Comparison of ENCODE assay signal across 8 mouse cellular contexts in the genomic region with DNA sequence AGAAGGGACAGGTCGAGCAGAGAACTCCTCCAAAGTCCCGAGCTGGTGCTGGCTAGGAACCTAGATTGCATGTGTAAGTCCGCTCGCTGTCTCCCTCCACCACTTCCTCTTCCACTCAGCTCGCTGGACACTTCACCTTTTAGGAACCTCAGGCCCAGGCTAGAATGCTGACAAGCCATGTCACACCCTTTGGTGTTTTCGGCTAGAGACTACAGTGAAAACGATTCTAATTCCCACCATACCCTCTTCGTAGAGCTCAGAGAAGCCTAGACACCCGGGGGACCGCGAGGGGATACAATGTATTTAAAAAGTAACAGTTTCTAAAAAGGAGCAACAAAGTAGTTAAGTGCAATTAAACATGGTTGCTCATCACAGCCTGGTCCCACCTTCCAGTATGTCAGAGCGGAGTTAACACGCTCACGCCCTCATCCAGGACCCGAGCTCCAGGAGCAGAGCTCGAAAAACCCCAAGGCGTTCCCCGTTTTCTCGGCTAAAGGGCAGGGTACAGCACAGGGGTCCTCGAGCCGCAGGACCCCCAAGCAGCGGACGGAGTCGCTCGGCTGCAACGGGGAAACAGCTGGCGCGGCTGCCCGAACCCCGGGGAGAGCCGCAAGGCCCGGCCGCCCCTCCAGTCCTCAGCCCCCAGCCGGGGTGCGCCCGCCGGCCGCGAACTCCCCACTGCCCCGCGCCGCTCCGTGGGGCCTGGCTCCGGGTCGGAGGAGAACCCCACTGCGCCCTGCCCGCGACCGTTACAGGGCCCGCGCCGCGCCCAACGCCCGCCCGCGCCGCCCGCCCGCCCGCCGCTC. TPM values are rescaled to one million over a fixed set of nuclear protein-coding genes. Genes with fewer than 3 reads are reported as not detected.
DNase-seq lines count a peak whose midpoint lies in the region; ATAC-seq and TF ChIP-seq lines count a peak whose summit lies in the region.

No protein-coding gene starts in this region.

- peak overlapping the region; percentile 85 for H3K27ac ChIP-seq in limb, embryonic 12.5 days
- H3K27ac ChIP-seq in midbrain, embryonic 11.5 days (ENCODE audit: low read depth, low read length), result peak overlapping the region; percentile 40; the same call in 1 of the 2 replicates
- peak overlapping the region; percentile 94 for H3K27ac ChIP-seq in stomach, postnatal 0 days (replicated peaks)

- peak; percentile 12 to 25 for DNase-seq in cerebellum, postnatal 10 days
- DNase-seq in cerebellum, postnatal 36 days, result no peak
- DNase-seq in CD4-positive helper T cell, adult 2 months (ENCODE audit: low read depth, low spot score), result peak; percentile 27
- DNase-seq in embryo, embryonic 10.5 days (ENCODE audit: low spot score), result peak; percentile 33
- DNase-seq in heart, postnatal 4 days, result peak; percentile 16
- peak; percentile 88 for DNase-seq in midbrain, embryonic 11.5 days (ENCODE audit: low spot score, missing footprints)
- DNase-seq in stomach, postnatal 0 days (ENCODE audit: low spot score), result peak; percentile 40

- no peaks in the 10 kb centered on the region for H3K27me3 ChIP-seq in limb, embryonic 12.5 days
- no peaks in the 10 kb centered on the region for H3K27me3 ChIP-seq in midbrain, embryonic 11.5 days (ENCODE audit: control insufficient read depth, insufficient read depth, low read length)
- H3K27me3 ChIP-seq in stomach, postnatal 0 days (ENCODE audit: control insufficient read depth, insufficient read depth, low read length), result no peaks in the 10 kb centered on the region

- H3K9ac ChIP-seq in limb, embryonic 12.5 days (replicated peaks), result peak overlapping the region; percentile 98
- peak overlapping the region; percentile 96 for H3K9ac ChIP-seq in midbrain, embryonic 11.5 days (ENCODE audit: low read length)
- H3K9ac ChIP-seq in stomach, postnatal 0 days (ENCODE audit: low read length), result peak overlapping the region; percentile 99

- peaks cover 14% of the 10 kb centered on the region for H3K4me1 ChIP-seq in limb, embryonic 12.5 days (replicated peaks)
- peaks cover 8% of the 10 kb centered on the region for H3K4me1 ChIP-seq in midbrain, embryonic 11.5 days (ENCODE audit: control insufficient read depth, insufficient read depth, low read length)
- H3K4me1 ChIP-seq in stomach, postnatal 0 days (replicated peaks; ENCODE audit: control insufficient read depth, insufficient read depth), result no peaks in the 10 kb centered on the region

- no peak for TF ChIP-seq EP300 in stomach, postnatal 0 days (optimal IDR thresholded peaks at IDR 0.05)

- H3K4me2 ChIP-seq in limb, embryonic 12.5 days, result peak overlapping the region; percentile 94
- H3K4me2 ChIP-seq in midbrain, embryonic 11.5 days, result peak overlapping the region; percentile 77
- peak overlapping the region; percentile 68 for H3K4me2 ChIP-seq in stomach, postnatal 0 days (replicated peaks; ENCODE audit: low read depth)

- peak; percentile 61; the same call in 1 of the 2 replicates for ATAC-seq in limb, embryonic 12.5 days (ENCODE audit: insufficient number of reproducible peaks, insufficient read depth, low FRiP score, low TSS enrichment, low read depth)
- ATAC-seq in midbrain, embryonic 11.5 days (ENCODE audit: low FRiP score), result peak; percentile 81
- peak; percentile 69 for ATAC-seq in stomach, postnatal 0 days (ENCODE audit: low FRiP score, low TSS enrichment)

- no peak for TF ChIP-seq CTCF in stomach, postnatal 0 days (IDR thresholded peaks at IDR 0.05; ENCODE audit: low read depth)

- WGBS in limb, embryonic 12.5 days, result 1% methylated on average over 59 of the region's 62 CpGs
- WGBS in midbrain, embryonic 11.5 days, result 2% methylated on average over 58 of the region's 62 CpGs
- under 1% methylated on average over 41 of the region's 62 CpGs for WGBS in stomach, postnatal 0 days

- H3K9me3 ChIP-seq in limb, embryonic 12.5 days, result no peaks in the 10 kb centered on the region
- no peaks in the 10 kb centered on the region for H3K9me3 ChIP-seq in midbrain, embryonic 11.5 days (ENCODE audit: control insufficient read depth, low read length)
- no peaks in the 10 kb centered on the region for H3K9me3 ChIP-seq in stomach, postnatal 0 days (ENCODE audit: control insufficient read depth, low read length)

- H3K36me3 ChIP-seq in limb, embryonic 12.5 days, result no peaks in the 10 kb centered on the region
- H3K36me3 ChIP-seq in midbrain, embryonic 11.5 days (ENCODE audit: control insufficient read depth, insufficient read depth, low read length), result no peaks in the 10 kb centered on the region
- no peaks in the 10 kb centered on the region for H3K36me3 ChIP-seq in stomach, postnatal 0 days (ENCODE audit: control insufficient read depth, insufficient read depth, low read length)

- H3K4me3 ChIP-seq in limb, embryonic 12.5 days (replicated peaks), result peak overlapping the region; percentile 99
- peak overlapping the region; percentile 99 for H3K4me3 ChIP-seq in midbrain, embryonic 11.5 days (ENCODE audit: low read depth, low read length)
- H3K4me3 ChIP-seq in stomach, postnatal 0 days (ENCODE audit: low read depth, low read length), result peak overlapping the region; percentile 99

RNA-seq across cellular contexts. Expression of a gene that starts 0.6 kb away (rescaled TPM):
- 10 to 100 TPM; 38.4 to 38.5 TPM for total RNA-seq in heart, postnatal 4 days (2021)
- 40.6 and 45.3 TPM in 2 replicates for polyA plus RNA-seq in limb, embryonic 12.5 days (2016; fragmentation: Nextera tagmentation; extraction: Ambion mirVana)
- 42.8 and 43.6 TPM in 2 replicates for polyA plus RNA-seq in midbrain, embryonic 11.5 days (2014; fragmentation: Nextera tagmentation; extraction: Ambion mirVana)
- 21.5 and 22.9 TPM in 2 replicates for polyA plus RNA-seq in stomach, postnatal 0 days (2015; fragmentation: Nextera tagmentation; extraction: Ambion mirVana)

RNA-seq across cellular contexts. Expression of a gene that starts 32.3 kb away (rescaled TPM):
- 100 to 1,000 TPM; 395 to 405 TPM for total RNA-seq in heart, postnatal 4 days (2021)
- 442 and 453 TPM in 2 replicates for polyA plus RNA-seq in limb, embryonic 12.5 days (2016; fragmentation: Nextera tagmentation; extraction: Ambion mirVana)
- polyA plus RNA-seq in midbrain, embryonic 11.5 days (2014; fragmentation: Nextera tagmentation; extraction: Ambion mirVana), result 333 and 390 TPM in 2 replicates
- 369 and 402 TPM in 2 replicates for polyA plus RNA-seq in stomach, postnatal 0 days (2015; fragmentation: Nextera tagmentation; extraction: Ambion mirVana)

RNA-seq across cellular contexts. Expression of a gene that starts 33.9 kb away (rescaled TPM):
- 10 to 100 TPM; 17.1 to 18.3 TPM for total RNA-seq in heart, postnatal 4 days (2021)
- 64.9 and 69.6 TPM in 2 replicates for polyA plus RNA-seq in limb, embryonic 12.5 days (2016; fragmentation: Nextera tagmentation; extraction: Ambion mirVana)
- polyA plus RNA-seq in midbrain, embryonic 11.5 days (2014; fragmentation: Nextera tagmentation; extraction: Ambion mirVana), result 64.8 and 65.8 TPM in 2 replicates
- 40.1 and 40.7 TPM in 2 replicates for polyA plus RNA-seq in stomach, postnatal 0 days (2015; fragmentation: Nextera tagmentation; extraction: Ambion mirVana)

RNA-seq across cellular contexts. Expression of a gene that starts 48.5 kb away (rescaled TPM):
- total RNA-seq in heart, postnatal 4 days (2021), result 10 to 100 TPM; 46.3 to 46.9 TPM
- 126 and 127 TPM in 2 replicates for polyA plus RNA-seq in limb, embryonic 12.5 days (2016; fragmentation: Nextera tagmentation; extraction: Ambion mirVana)
- 136 and 144 TPM in 2 replicates for polyA plus RNA-seq in midbrain, embryonic 11.5 days (2014; fragmentation: Nextera tagmentation; extraction: Ambion mirVana)
- 88.6 and 89.6 TPM in 2 replicates for polyA plus RNA-seq in stomach, postnatal 0 days (2015; fragmentation: Nextera tagmentation; extraction: Ambion mirVana)

RNA-seq across cellular contexts. Expression of a gene that starts 57.4 kb away (rescaled TPM):
- total RNA-seq in heart, postnatal 4 days (2021), result 1 to 10 TPM; 7.6 to 9.8 TPM
- polyA plus RNA-seq in limb, embryonic 12.5 days (2016; fragmentation: Nextera tagmentation; extraction: Ambion mirVana), result 32.1 and 33.3 TPM in 2 replicates
- polyA plus RNA-seq in midbrain, embryonic 11.5 days (2014; fragmentation: Nextera tagmentation; extraction: Ambion mirVana), result 25.6 and 27.0 TPM in 2 replicates
- polyA plus RNA-seq in stomach, postnatal 0 days (2015; fragmentation: Nextera tagmentation; extraction: Ambion mirVana), result 161 and 166 TPM in 2 replicates

Comparison
In these comparisons a context has a peak if more than half of its experiments do, and no peak if none do; other contexts are left out.
1. DNase-seq: peak in cerebellum, postnatal 10 days (2 of 2), CD4-positive helper T cell, adult 2 months (single experiment), embryo, embryonic 10.5 days (single experiment), heart, postnatal 4 days (single experiment), midbrain, embryonic 11.5 days (single experiment) and stomach, postnatal 0 days (single experiment); none in cerebellum, postnatal 36 days (0 of 2).
2. H3K27ac ChIP-seq: peak in every context shown above with its lines; median percentile 94 in stomach, postnatal 0 days; 85 in limb, embryonic 12.5 days; 40 in midbrain, embryonic 11.5 days.
3. Peak in every context shown above with its lines, with median percentiles within 50 percentile points of each other: ATAC-seq, H3K4me2 ChIP-seq, H3K4me3 ChIP-seq and H3K9ac ChIP-seq.